Mouse (Mus musculus) bone marrow, adult 2 months (tissue): ENCODE measurements at regions not wholly inside any gene's neighbourhood (a gene's known extent, or its start where the extent isn't known, plus 50 kb on each side); places are given as distances from the start of the nearest gene placed in this dataset.

ENCODE experiments used
- CTCF ChIP-seq: fragments of 200-500 bp; IDR thresholded peaks from 2 replicates; pipeline ENCODE4 v1.5.1; 2011; ENCODE audit warnings: low read length, control low read depth; ENCODE audit not compliant: control insufficient read depth, insufficient read depth
- POLR2A ChIP-seq: fragments of 200-500 bp; IDR thresholded peaks from 2 replicates; pipeline ENCODE4 v1.6.1; 2011; ENCODE audit warnings: low read depth, mild to moderate bottlenecking, control low read depth, low read length, borderline replicate concordance; ENCODE audit not compliant: control insufficient read depth

GRCm38 (mm10) chr17:66244183-66244582 lies 120.9 kb downstream of the Ddx11 start:
- TF ChIP-seq POLR2A (no peak), CTCF (no peak)
